In the genomic region with DNA sequence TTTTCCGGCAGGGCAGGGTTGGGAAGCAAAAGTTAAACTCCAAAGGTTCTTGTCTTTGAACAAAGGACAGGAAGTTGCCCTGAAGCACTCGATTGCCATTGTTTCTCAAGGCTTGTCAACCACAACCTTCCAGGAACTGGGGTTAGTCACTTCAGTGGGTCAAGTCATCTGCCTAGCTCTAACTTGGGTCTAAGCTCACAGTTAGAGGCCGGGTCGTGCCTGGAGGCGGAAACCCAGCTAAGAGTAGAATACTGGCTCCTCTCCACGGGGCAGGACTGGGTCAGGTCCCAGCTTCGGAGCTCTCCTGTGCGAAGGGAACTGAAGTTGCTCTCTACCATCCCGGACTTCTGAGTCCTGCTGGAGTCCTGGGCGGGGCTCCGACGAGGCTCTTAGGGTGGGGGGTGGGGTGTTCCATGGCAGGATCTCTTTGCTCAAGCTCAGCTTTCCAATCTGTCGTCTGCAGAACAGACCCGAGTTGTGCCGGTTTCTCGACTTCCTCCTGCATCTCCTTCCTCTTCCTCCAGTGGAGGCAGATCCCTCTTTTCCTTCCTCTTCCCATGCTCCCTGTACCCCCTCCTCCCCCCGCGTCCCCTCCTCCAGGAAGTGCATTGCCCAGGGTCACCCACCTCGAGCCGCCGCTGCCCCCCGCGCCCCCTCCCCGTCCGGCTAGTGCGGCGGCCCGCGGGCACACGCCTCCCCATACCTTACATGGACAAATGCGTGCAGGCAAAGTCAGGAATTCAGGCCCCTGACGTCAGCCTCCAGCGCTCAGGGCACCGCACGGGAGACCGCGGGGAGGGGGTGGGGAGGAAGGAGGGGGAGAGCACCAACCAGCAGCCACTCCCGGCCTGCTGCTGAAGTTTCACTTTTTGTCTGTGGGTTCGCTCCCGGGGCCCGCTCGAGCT, we compare ENCODE assay signal across 8 mouse cellular contexts. TPM values are rescaled to one million over a fixed set of nuclear protein-coding genes. Genes with fewer than 3 reads are reported as not detected.
DNase-seq lines count a peak whose midpoint lies in the region; ATAC-seq and TF ChIP-seq lines count a peak whose summit lies in the region.

Gene Lpp (plus strand): TSS at position 857 of the 905 bp plus-strand sequence.

- H3K27me3 ChIP-seq in forebrain, embryonic 14.5 days (replicated peaks; ENCODE audit: control insufficient read depth, insufficient read depth, low read length): no peaks in the 10 kb centered on the region
- no peaks in the 10 kb centered on the region for H3K27me3 ChIP-seq in lung, embryonic 15.5 days
- H3K27me3 ChIP-seq in neural tube, embryonic 15.5 days (replicated peaks): 0 out of 2 replicates have a peak, but pooled peaks cover 5% of the 10 kb centered on the region

- H3K9me3 ChIP-seq in forebrain, embryonic 14.5 days (replicated peaks; ENCODE audit: control insufficient read depth, low read length): no peaks in the 10 kb centered on the region
- no peaks in the 10 kb centered on the region for H3K9me3 ChIP-seq in lung, embryonic 15.5 days
- no peaks in the 10 kb centered on the region for H3K9me3 ChIP-seq in neural tube, embryonic 15.5 days (replicated peaks)

- no peaks in the 10 kb centered on the region for H3K36me3 ChIP-seq in forebrain, embryonic 14.5 days (ENCODE audit: control insufficient read depth, insufficient read depth, low read length)
- H3K36me3 ChIP-seq in lung, embryonic 15.5 days: no peaks in the 10 kb centered on the region
- H3K36me3 ChIP-seq in neural tube, embryonic 15.5 days: no peaks in the 10 kb centered on the region

- peak within 1 kb of the TSS; percentile 80 for H3K4me3 ChIP-seq in forebrain, embryonic 14.5 days (ENCODE audit: low read depth, low read length)
- peak within 1 kb of the TSS; percentile 80 for H3K4me3 ChIP-seq in layer of hippocampus, adult 2 months
- H3K4me3 ChIP-seq in lung, embryonic 15.5 days: peak within 1 kb of the TSS; percentile 94
- H3K4me3 ChIP-seq in neural tube, embryonic 15.5 days (replicated peaks): peak within 1 kb of the TSS; percentile 78

- H3K9ac ChIP-seq in forebrain, embryonic 14.5 days (ENCODE audit: low read length): peak within 1 kb of the TSS; percentile 87
- peak within 1 kb of the TSS; percentile 94 for H3K9ac ChIP-seq in lung, embryonic 15.5 days
- peak within 1 kb of the TSS; percentile 85 for H3K9ac ChIP-seq in neural tube, embryonic 15.5 days (replicated peaks)

- TF ChIP-seq CTCF in brain, embryonic 14.5 days (IDR thresholded peaks at IDR 0.05; ENCODE audit: borderline replicate concordance, extremely low read depth, insufficient read depth, insufficient read length): no peak
- TF ChIP-seq CTCF in layer of hippocampus, adult 2 months (conservative IDR thresholded peaks at IDR 0.05): no peak

- H3K27ac ChIP-seq in forebrain, embryonic 14.5 days (ENCODE audit: low read depth, low read length): peak within 1 kb of the TSS; percentile 80
- H3K27ac ChIP-seq in layer of hippocampus, adult 2 months: peak within 1 kb of the TSS; percentile 95
- peak within 1 kb of the TSS; percentile 100 for H3K27ac ChIP-seq in lung, embryonic 15.5 days
- H3K27ac ChIP-seq in neural tube, embryonic 15.5 days (replicated peaks): peak within 1 kb of the TSS; percentile 87

- 2% methylated on average over 40 of the region's 42 CpGs for WGBS in forebrain, embryonic 14.5 days
- 1% methylated on average over 42 of the region's 42 CpGs for WGBS in lung, embryonic 15.5 days
- 3% methylated on average over 42 of the region's 42 CpGs for WGBS in neural tube, embryonic 15.5 days

- peak; percentile 89 for DNase-seq in brain, embryonic 14.5 days (ENCODE audit: low read depth)
- peak; percentile 78 for DNase-seq in forebrain, embryonic 14.5 days (ENCODE audit: low spot score)
- DNase-seq in heart, postnatal 4 days: peak; percentile 86
- peak; percentile 14 to 23 for DNase-seq in layer of hippocampus, adult 2 months (ENCODE audit: low spot score in 2 of 2)
- DNase-seq in thymus, adult 18-20 months: peak; percentile 50 to 52

- H3K4me2 ChIP-seq in forebrain, embryonic 14.5 days (ENCODE audit: low read length): peak within 1 kb of the TSS; percentile 81
- peak within 1 kb of the TSS; percentile 65 for H3K4me2 ChIP-seq in lung, embryonic 15.5 days
- peak within 1 kb of the TSS; percentile 93 for H3K4me2 ChIP-seq in neural tube, embryonic 15.5 days

- ATAC-seq in CD4-positive, CD25-positive, alpha-beta regulatory T cell, adult 4 months: peak; percentile 62
- ATAC-seq in forebrain, embryonic 14.5 days: peak; percentile 88
- ATAC-seq in lung, embryonic 15.5 days (ENCODE audit: borderline replicate concordance, extremely low read depth, low FRiP score, low TSS enrichment): peak; percentile 91
- peak; percentile 90 for ATAC-seq in neural tube, embryonic 15.5 days (ENCODE audit: low FRiP score)

- TF ChIP-seq POLR2A in brain, embryonic 14.5 days (IDR thresholded peaks at IDR 0.05; ENCODE audit: borderline replicate concordance, extremely low read depth, insufficient read depth, insufficient read length, poor library complexity, severe bottlenecking): no peak; the same call in 1 of the 2 replicates

- peaks cover 11% of the 10 kb centered on the region; the same call in 1 of the 2 replicates for H3K4me1 ChIP-seq in forebrain, embryonic 14.5 days (ENCODE audit: control insufficient read depth, insufficient read depth, low read length)
- peaks cover 36% of the 10 kb centered on the region for H3K4me1 ChIP-seq in lung, embryonic 15.5 days
- H3K4me1 ChIP-seq in neural tube, embryonic 15.5 days: peaks cover 24% of the 10 kb centered on the region

RNA-seq across cellular contexts. Expression of gene Lpp, which starts in this region (rescaled TPM):
- polyA plus RNA-seq in CD4-positive, CD25-positive, alpha-beta regulatory T cell, adult 4 months (2017; shearing (Covaris generic)): 10 to 100 TPM; 22.3 to 28.2 TPM
- 3.6 and 5.4 TPM in 2 replicates for polyA plus RNA-seq in brain, embryonic 14.5 days (2012; rRNA removed)
- 4.8 and 6.7 TPM in 2 replicates for polyA plus RNA-seq in forebrain, embryonic 14.5 days (2014; fragmentation: Nextera tagmentation; extraction: Ambion mirVana)
- 10 to 100 TPM; 77.6 to 80.1 TPM for total RNA-seq in heart, postnatal 4 days (2021)
- 10 to 100 TPM; 10.1 to 10.5 TPM for total RNA-seq in layer of hippocampus, adult 2 months (2021)
- polyA plus RNA-seq in lung, embryonic 15.5 days (2015; fragmentation: Nextera tagmentation; extraction: Ambion mirVana): 61.5 and 65.4 TPM in 2 replicates
- polyA plus RNA-seq in neural tube, embryonic 15.5 days (2015; fragmentation: Nextera tagmentation; extraction: Ambion mirVana): 10.6 and 19.5 TPM in 2 replicates

Comparison
In these comparisons a context has a peak if more than half of its experiments do, and no peak if none do; other contexts are left out.
1. Peak in every context shown above with its lines: DNase-seq, ATAC-seq, H3K4me3 ChIP-seq and H3K27ac ChIP-seq.
2. RNA of gene Lpp (total RNA-seq): 77.6 to 80.1 TPM in heart, postnatal 4 days; 10.1 to 10.5 TPM in layer of hippocampus, adult 2 months; every median in the first group is over 4 times any median in the second.
3. DNase-seq: peak in every context shown above with its lines; median percentile 89 in brain, embryonic 14.5 days; 86 in heart, postnatal 4 days; 78 in forebrain, embryonic 14.5 days; 51 in thymus, adult 18-20 months; 18 in layer of hippocampus, adult 2 months.